Mouse (Mus musculus) embryonic facial prominence, embryonic 13.5 days (tissue): ENCODE data around the gene Vat1l. TPM values are rescaled to one million over a fixed set of nuclear protein-coding genes. Genes with fewer than 3 reads are reported as not detected.

Source experiments
- ATAC-seq: fragments of 200-750 bp; cut with Nextera tagmentation; 2 replicates; pipeline ENCODE4 v1.8.0; 2017; ENCODE audit warnings: low read depth; ENCODE audit not compliant: insufficient number of reproducible peaks, insufficient read depth, low FRiP score, low TSS enrichment
- H3K27ac ChIP-seq: fragments of 300-500 bp; sonication (generic); 2 replicates; pipeline ENCODE4 v1.5.1; 2015; ENCODE audit warnings: moderate library complexity, mild to moderate bottlenecking, inconsistent platforms
- H3K27me3 ChIP-seq: fragments of 300-500 bp; sonication (generic); 2 replicates; pipeline ENCODE4 v1.6.1; 2015; ENCODE audit warnings: mild to moderate bottlenecking, inconsistent platforms
- H3K36me3 ChIP-seq: fragments of 300-500 bp; sonication (generic); 2 replicates; pipeline ENCODE4 v1.6.1; 2015; ENCODE audit warnings: mild to moderate bottlenecking, inconsistent platforms
- H3K4me1 ChIP-seq: fragments of 300-500 bp; sonication (generic); 2 replicates; pipeline ENCODE4 v1.6.1; 2015; ENCODE audit warnings: inconsistent platforms
- H3K4me2 ChIP-seq: fragments of 300-500 bp; sonication (generic); 2 replicates; pipeline ENCODE4 v1.6.1; 2015; ENCODE audit warnings: moderate library complexity, mild to moderate bottlenecking, inconsistent platforms
- H3K4me3 ChIP-seq: fragments of 300-500 bp; sonication (generic); 2 replicates; pipeline ENCODE4 v1.5.1; 2015; ENCODE audit warnings: mild to moderate bottlenecking, inconsistent platforms
- H3K9ac ChIP-seq: fragments of 300-500 bp; sonication (generic); 2 replicates; pipeline ENCODE4 v1.6.1; 2015; ENCODE audit warnings: mild to moderate bottlenecking, inconsistent platforms
- H3K9me3 ChIP-seq: fragments of 300-500 bp; sonication (generic); 2 replicates; pipeline ENCODE4 v1.6.1; 2016; ENCODE audit warnings: inconsistent platforms
- WGBS: fragments of 180-500 bp; shearing (Covaris S2); methylation state at CpG from one replicate; pipeline ENCODE4 v1.1.7; 2015; ENCODE audit warnings: mixed read lengths; 5-methylcytosine and 5-hydroxymethylcytosine counted together
- polyA plus RNA-seq: library from polyadenylated mRNA; unstranded; fragments of >200 nt; fragmentation: Nextera tagmentation; extraction: Ambion mirVana; gene quantifications from 2 replicates; pipeline ENCODE4 v1.2.1, GENCODE M21; 2015

Gene Vat1l
- polyA plus RNA-seq, 1 experiment from 2014 or later: 2.8 TPM

DNA sequence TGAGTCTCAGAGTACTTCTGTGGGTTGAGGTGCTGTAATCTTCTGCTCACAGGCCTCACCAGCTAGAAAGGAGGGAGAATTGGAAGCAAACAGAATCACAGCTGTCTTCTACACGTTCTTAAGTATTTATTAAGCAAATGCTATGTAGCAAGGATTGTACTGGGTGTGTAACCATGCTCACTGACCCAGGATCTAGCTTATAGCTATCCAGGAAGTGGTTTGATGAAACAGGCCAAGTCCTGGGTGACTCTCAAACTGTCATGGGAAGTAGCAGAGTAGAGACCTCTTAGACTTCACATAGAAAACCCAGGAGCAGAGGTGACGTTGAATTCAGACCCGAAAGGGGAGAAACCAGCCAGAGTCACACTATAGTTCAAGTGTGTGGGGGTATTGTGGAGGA, 206.0 kb downstream of the Vat1l start:
- no peak for ATAC-seq
- no peak overlapping the region for H3K4me3 ChIP-seq
- H3K4me1 ChIP-seq: no peaks in the 10 kb centered on the region
- H3K4me2 ChIP-seq: no peak overlapping the region
- no peak overlapping the region for H3K27ac ChIP-seq
- peaks cover 3% of the 10 kb centered on the region; the same call in 1 of the 2 replicates for H3K9me3 ChIP-seq
- no peak overlapping the region for H3K9ac ChIP-seq
- no peaks in the 10 kb centered on the region for H3K27me3 ChIP-seq
- no peaks in the 10 kb centered on the region for H3K36me3 ChIP-seq
- WGBS: 78% methylated on average over 3 of the region's 3 CpGs

GRCm38 (mm10) chr8:114417786-114418185, 212.4 kb downstream of the Vat1l start, which contains the start of gene Clec3a:
Gene Clec3a, plus strand, starts transcription at chr8:114418086.
- H3K4me3 ChIP-seq: no peak within 1 kb of the TSS
- no peak within 1 kb of the TSS for H3K9ac ChIP-seq
- ATAC-seq: no peak
- no peaks in the 10 kb centered on the region for H3K27me3 ChIP-seq
- H3K4me1 ChIP-seq: no peaks in the 10 kb centered on the region
- peaks cover 3% of the 10 kb centered on the region; the same call in 1 of the 2 replicates for H3K9me3 ChIP-seq
- no peak within 1 kb of the TSS for H3K4me2 ChIP-seq
- no peaks in the 10 kb centered on the region for H3K36me3 ChIP-seq
- WGBS: 80% methylated on average over 8 of the region's 8 CpGs
- no peak within 1 kb of the TSS for H3K27ac ChIP-seq

DNA sequence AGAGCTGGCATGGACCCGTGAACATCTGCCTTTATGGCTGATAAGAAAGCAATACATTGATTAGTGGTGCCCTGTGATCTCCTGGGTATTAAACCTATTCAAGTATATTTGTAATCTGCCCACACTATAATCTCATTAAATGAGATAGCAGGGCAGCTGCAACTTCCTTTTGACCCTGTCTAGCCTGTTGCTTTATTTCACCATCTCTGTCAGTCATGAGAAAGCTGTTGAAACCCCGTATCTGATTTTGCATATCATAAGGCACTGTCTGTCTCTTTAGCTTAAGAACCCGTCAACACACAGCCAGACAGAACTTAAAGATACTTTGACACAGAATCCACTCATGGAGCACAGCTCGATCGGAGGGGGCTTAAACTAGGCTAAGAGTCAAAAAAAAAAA, 213.1 kb downstream of the Vat1l start:
- H3K4me2 ChIP-seq: no peak overlapping the region
- 75% methylated on average over 5 of the region's 5 CpGs for WGBS
- no peak for ATAC-seq
- H3K9ac ChIP-seq: no peak overlapping the region
- H3K36me3 ChIP-seq: no peaks in the 10 kb centered on the region
- H3K27me3 ChIP-seq: no peaks in the 10 kb centered on the region
- no peak overlapping the region for H3K4me3 ChIP-seq
- no peak overlapping the region for H3K27ac ChIP-seq
- H3K9me3 ChIP-seq: peaks cover 3% of the 10 kb centered on the region; the same call in 1 of the 2 replicates
- no peaks in the 10 kb centered on the region for H3K4me1 ChIP-seq

- Histone ChIP-seq H3K4me2 (no peak overlapping the region), H3K9me3 (peaks cover 3% of the 10 kb centered on the region; the same call in 1 of the 2 replicates), H3K27me3 (no peaks in the 10 kb centered on the region), H3K36me3 (no peaks in the 10 kb centered on the region), H3K27ac (no peak overlapping the region), H3K4me1 (no peaks in the 10 kb centered on the region), H3K9ac (no peak overlapping the region), H3K4me3 (no peak overlapping the region)
- no peak for ATAC-seq
- 74% methylated on average over 5 of the region's 6 CpGs for WGBS
Observed at GRCm38 (mm10) chr8:114418904-114419303, 213.5 kb downstream of the Vat1l start.

GRCm38 (mm10) chr8:114421544-114421943, 216.1 kb downstream of the Vat1l start:
- no peaks in the 10 kb centered on the region for H3K9me3 ChIP-seq
- no peak overlapping the region for H3K4me3 ChIP-seq
- H3K4me2 ChIP-seq: no peak overlapping the region
- H3K27ac ChIP-seq: no peak overlapping the region
- no peaks in the 10 kb centered on the region for H3K27me3 ChIP-seq
- H3K9ac ChIP-seq: no peak overlapping the region
- ATAC-seq: no peak
- H3K4me1 ChIP-seq: no peaks in the 10 kb centered on the region
- H3K36me3 ChIP-seq: no peaks in the 10 kb centered on the region
- 77% methylated on average over 4 of the region's 4 CpGs for WGBS

Other genes starting within 250 kb of the Vat1l start
- gene Nudt7, start 72.1 kb upstream of the Vat1l start, polyA plus RNA-seq: 14.1 and 17.7 TPM in 2 replicates
- gene Clec3a, start 212.5 kb downstream of the Vat1l start, polyA plus RNA-seq: not detected in 2 replicates
- 11.5 and 13.9 TPM in 2 replicates for gene Wwox, start 234.0 kb downstream of the Vat1l start, polyA plus RNA-seq